Mouse (Mus musculus) thymus, postnatal 10 days (tissue): ENCODE results near the gene Apom.

Experiments used
- DNase-seq, 2 experiments: peaks; one replicate each; pipeline ENCODE4 v3.0.0; 2021; ENCODE audit warnings: low spot score in 2 of 2

Gene Apom

GRCm38 (mm10) chr17:35131500-35132173 lies at the start of gene Apom:
Gene Apom (minus strand): TSS chr17:35132050.
- no peak for DNase-seq

DNA sequence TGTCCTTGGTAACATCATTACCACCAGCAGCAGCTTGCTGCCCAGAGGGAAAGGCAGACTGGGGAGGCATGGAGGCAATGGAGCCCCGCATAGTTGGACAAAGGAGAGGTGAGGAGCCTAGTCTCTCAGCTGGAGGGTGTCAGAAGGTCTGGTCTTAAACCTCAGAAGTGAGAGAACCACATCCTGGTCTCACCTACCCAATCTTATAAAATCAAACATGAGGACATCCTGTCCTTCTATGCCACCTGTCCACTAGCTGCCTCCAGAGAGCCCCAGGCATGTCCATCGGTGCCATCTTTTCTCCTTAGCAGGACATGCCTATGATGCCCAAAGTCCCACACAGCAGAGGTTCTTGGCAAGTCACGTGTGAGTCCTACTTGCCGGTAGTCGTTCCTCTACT lies 48.2 kb upstream of the Apom start:
- no peak for DNase-seq

GRCm38 (mm10) chr17:35178528-35178927 lies 46.7 kb upstream of the Apom start:
- DNase-seq: peak; percentile 71 to 87

DNA sequence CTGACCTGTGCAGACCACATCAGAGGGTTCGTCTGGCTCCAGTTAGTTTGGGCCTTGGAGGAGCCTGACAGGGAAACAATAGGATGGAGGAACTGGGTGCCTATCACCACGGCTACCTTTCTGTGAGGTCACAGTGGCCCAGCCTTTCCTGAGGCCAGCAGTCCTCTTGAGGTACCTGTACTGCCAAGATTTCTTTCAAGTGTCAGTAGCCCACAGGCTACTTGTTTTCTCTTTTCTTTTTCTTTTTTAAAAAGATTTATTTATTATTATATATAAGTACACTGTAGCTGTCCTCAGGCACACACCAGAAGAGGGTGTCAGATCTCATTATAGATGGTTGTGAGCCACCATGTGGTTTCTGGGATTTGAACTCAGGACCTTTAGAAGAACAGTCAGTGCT lies 44.1 kb upstream of the Apom start, which contains the start of gene Aif1:
Gene Aif1 (minus strand): TSS at position 101 of the 400 bp plus-strand sequence.
- DNase-seq: no peak

- DNase-seq: no peak
Observed at GRCm38 (mm10) chr17:35175382-35175781, 43.5 kb upstream of the Apom start.

- no peak for DNase-seq
Observed at GRCm38 (mm10) chr17:35174201-35174977, 42.5 kb upstream of the Apom start.

GRCm38 (mm10) chr17:35173329-35173728 lies 41.5 kb upstream of the Apom start:
- DNase-seq: no peak

DNA sequence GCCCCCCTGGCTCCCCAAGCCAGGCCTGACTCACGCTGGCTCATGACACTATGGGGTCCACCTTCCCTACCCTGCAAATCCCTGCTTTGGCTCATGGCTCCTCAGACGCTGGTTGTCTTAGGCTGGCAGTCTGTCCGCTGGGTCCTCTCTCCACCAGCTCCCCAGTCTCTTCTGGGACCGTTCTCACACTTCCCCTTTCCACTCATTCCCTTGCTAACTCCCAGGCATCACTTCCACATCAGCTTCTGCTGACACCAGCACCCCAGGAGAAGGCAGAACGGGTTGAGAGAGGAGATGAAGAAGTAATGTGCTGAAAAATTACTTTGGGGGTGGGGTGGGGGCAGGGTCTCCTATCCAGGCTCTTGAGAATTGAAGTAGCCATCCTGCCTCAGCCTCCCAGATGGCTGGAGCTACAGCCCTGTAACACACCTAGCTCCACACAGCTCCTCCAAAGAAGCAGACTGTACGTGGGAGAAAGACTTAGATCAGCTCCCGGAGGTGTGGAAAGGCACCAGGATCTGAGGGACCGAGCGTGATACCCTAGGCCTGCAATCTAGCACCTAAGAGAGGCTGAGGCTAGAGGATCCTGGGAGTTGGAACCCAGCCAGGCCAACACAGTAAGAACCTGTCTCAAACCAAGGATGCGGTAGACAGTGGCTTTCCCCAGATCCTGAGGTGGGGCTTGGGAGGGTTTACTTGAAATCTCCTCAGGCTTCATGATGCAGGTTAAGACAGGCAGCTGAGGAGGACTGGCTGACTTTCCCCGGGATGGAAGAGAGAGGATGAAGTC lies 40.8 kb upstream of the Apom start:
- no peak for DNase-seq

DNA sequence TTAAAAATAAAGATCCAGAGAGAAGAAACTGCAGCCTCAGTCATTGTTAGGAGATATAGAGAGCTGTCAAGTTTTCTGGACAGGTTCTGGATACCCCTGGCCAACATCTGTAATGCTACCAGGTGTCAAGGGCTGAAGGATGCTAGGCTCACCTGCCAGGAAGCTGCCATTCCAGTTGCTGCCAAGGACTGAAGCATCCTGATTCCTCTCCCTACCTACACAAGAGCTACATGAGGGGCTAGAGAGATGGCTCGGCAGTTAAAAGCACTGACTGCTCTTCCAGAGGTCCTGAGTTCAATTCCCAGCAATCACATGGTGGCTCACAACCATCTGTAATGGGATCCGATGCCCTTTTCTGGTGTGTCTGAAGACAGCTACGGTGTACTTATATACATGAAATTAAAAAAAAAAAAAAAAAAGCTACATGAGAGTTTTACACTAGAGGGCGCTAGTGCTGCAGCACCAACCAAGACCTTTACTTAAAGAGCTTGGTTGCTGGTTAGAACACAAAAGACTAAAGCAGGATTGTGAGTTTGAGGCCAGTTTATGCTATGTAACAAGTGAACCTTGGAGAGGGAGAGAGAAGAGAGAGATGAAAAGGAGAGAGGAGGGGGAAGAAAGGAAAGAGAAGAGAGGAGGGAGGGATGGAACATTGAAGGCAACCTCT lies 36.8 kb upstream of the Apom start:
- peak in 1 of 2 experiments; percentile 65 for DNase-seq

- DNase-seq: no peak
Observed at GRCm38 (mm10) chr17:35167794-35168193, 35.9 kb upstream of the Apom start.

- DNase-seq: peak; percentile 65 to 79
Observed at GRCm38 (mm10) chr17:35166352-35167035, 34.6 kb upstream of the Apom start.

DNA sequence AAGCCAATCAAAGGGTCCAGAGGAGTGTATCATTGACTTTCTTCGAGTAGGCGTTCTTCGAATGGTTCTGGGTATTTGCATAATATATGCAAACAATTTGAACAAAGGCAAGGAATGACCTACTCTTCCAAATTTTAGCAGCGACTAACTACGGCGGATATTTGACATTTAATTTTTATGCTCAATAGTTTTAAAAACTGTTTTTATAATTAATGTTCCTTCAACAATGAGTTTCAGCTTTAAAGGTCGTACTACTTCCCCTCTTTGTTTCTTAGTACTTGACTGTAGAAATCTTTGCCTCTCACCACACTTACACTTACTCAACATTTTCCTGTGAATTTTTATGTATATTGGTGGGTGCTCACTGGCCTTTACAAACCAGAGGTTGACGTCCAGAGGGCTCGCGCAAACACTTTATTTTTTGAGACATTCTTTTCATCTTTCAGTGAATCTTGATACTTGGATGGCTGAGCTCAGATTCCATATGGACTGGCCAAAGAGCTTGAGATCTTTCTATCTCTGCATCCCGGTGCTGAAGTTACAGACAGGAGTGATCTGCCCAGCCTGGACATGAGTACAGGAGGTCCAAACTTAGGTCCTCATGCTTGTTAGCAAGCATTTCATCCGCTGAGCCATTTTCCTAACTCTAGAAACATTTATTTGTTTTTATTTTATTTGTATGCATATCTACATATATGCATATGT lies 33.8 kb upstream of the Apom start:
- DNase-seq: no peak

DNA sequence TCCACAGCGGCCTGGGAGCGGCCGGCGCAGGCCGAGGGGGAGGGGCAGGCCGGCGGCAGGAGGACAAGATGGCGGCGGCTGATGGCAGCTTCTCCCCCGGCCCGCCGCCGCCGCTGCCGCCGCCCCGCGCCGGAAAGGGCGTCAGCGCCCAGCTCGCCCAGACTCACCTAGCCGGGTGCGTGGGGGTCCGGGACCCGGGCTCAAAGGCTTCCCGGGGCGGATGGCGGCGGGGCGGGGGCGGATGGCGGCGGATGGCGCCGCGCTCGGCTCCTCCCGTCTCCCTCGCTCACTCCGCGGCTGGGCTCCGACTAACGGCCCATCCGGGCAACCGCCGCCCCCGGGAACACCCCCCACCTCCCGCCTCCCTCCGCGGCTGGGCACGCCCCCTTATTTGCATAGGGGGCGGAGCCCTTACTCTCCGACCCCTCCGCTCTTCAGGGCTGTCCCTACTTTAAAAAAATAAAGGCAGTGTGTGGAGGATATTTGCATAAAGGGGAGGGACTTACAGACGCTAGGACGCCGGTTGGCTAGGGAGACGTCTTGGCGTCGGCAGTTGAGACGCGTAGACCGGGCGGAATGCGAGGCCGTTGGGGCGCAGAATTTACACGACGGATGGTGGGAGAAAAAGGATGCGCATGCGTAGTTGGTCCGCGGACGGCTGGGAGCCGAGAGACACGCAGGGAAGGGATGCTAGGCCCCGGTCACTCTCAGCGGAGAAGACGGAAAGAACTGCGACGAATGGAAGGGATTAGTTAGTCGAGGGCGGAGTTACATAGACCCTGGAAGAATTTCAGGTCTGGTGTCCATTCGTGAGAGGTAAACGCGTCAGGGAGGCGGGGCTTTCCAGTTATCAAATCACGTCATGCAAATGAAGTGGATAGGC lies 33.0 kb upstream of the Apom start, which contains the start of gene Prrc2a:
Gene Prrc2a (minus strand): TSS at position 330 of the 883 bp plus-strand sequence.
- DNase-seq: peak; percentile 96 to 97

- no peak for DNase-seq
Observed at GRCm38 (mm10) chr17:35164218-35164567, 32.3 kb upstream of the Apom start.

DNA sequence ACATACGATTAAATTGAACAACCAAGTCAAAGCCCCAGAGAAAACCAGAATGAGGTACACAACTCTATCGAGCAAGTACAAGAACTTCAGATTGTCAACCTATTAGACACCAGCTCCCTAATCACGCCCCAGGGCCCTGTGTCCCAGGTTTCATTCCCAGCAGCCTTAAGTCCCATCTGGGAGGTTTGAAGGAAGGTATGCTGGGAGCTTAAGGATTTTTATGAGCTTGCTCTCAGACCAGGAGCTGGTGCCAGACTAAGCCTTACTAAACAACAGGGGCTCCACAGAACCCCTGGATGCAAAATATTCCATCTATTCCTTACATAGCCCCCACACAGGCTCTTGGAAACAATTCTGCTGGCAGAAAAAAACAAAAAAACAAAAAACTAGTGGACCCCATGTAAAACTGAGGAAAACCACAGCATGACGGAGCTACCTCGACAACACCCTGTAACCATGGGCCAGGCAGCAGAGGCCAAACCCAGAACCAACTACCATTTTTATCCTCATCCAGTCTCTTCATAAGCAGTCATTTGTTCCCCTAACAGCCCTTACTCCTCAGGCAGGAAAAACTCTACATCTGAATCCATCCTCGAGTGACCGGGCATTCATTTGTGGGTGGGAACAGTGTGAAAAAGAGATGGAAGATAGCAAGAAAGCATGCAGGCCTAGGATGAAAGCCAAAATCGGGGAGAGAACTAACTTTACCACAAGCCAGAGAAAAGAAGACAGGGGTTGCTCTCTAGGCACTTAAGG lies 31.7 kb upstream of the Apom start:
- no peak for DNase-seq

DNA sequence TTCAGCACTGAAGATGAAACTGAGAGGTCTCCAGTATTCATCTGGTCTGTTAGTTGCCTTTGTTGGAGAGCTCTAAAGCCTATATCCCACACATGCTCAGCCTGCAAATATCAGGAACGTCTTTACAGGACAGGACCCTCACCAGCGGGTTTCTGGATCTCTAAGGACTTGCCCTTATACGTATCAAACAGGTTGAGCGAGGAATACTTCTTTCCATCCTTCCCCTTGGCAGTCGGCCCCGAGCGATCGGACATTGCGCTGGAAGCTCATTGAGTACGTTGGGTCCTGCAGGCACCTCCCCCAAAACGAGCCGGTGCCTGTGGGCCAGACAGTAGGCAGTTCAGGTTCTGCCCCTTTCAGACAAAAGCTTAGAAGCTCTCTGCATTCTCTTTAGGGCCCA lies 30.9 kb upstream of the Apom start:
- DNase-seq: no peak

GRCm38 (mm10) chr17:35162121-35162520 lies 30.3 kb upstream of the Apom start:
- no peak for DNase-seq

DNA sequence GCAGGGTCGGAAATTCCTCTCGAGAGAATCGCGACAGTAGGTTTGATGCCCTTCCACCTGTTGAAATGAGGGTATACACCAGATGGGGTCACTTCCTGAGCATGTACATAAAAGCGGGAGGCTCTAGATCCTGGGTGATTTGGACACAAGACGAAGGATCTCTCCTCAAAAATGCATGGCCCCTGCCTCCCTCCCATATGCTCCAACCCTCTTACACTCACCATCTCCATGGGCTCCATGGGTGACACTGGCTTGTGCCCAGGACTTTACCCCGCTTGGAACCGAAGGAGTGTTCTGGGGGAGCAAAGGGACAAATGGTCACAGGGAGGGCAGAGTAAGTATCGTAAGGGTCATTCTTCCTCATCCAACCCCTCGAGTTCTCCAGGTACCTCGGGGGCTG lies 29.6 kb upstream of the Apom start:
- no peak for DNase-seq

DNA sequence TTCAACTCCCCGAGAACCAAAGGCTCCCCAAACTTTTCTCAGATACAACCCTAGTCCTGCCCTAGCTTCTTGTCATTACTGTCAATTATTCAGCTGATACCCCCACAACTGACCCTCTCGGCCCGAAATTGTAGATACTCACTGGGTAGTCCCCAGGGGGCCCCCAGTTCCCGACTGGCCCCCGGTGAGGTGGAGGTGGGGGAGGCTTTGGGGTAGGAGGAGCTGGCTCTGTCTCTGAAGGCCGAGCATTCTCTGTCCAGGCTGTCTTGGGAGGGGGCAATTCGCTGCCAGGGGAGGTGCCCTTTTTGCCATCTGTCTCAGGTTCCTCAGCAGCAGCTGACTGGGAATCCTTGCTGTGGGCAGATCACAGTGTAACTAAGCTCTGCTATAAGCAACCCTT lies 27.8 kb upstream of the Apom start:
- no peak for DNase-seq
